Mouse (Mus musculus) hindbrain, embryonic 12.5 days (tissue): ENCODE measurements around the gene Sap25. TPM values are rescaled to one million over a fixed set of nuclear protein-coding genes. Genes with fewer than 3 reads are reported as not detected.

ENCODE experiments used
- ATAC-seq: fragments of 200-750 bp; cut with Nextera tagmentation; 2 replicates; pipeline ENCODE4 v1.8.0; 2017; ENCODE audit warnings: moderate TSS enrichment; ENCODE audit not compliant: low FRiP score
- H3K27ac ChIP-seq: fragments of 300-500 bp; sonication (generic); 2 replicates; pipeline ENCODE4 v1.5.1; 2016; ENCODE audit warnings: mild to moderate bottlenecking
- H3K27me3 ChIP-seq: fragments of 300-500 bp; sonication (generic); 2 replicates; pipeline ENCODE4 v1.6.1; 2016; ENCODE audit warnings: mild to moderate bottlenecking
- H3K36me3 ChIP-seq: fragments of 300-500 bp; sonication (generic); 2 replicates; pipeline ENCODE4 v1.6.1; 2016; ENCODE audit warnings: mild to moderate bottlenecking
- H3K4me1 ChIP-seq: fragments of 300-500 bp; sonication (generic); 2 replicates; pipeline ENCODE4 v1.6.1; 2016
- H3K4me2 ChIP-seq: fragments of 300-500 bp; sonication (generic); replicated peaks from 2 replicates; pipeline ENCODE4 v1.6.1; 2016; ENCODE audit warnings: mild to moderate bottlenecking
- H3K4me3 ChIP-seq: fragments of 300-500 bp; sonication (generic); 2 replicates; pipeline ENCODE4 v1.5.1; 2016; ENCODE audit warnings: mild to moderate bottlenecking
- H3K9ac ChIP-seq: fragments of 300-500 bp; sonication (generic); 2 replicates; pipeline ENCODE4 v1.6.1; 2016; ENCODE audit warnings: mild to moderate bottlenecking, moderate library complexity
- H3K9me3 ChIP-seq: fragments of 300-500 bp; sonication (generic); replicated peaks from 2 replicates; pipeline ENCODE4 v1.6.1; 2016; ENCODE audit warnings: mild to moderate bottlenecking
- WGBS: fragments of 180-500 bp; shearing (Covaris S2); methylation state at CpG from one replicate; pipeline ENCODE4 v1.1.7; 2016; 5-methylcytosine and 5-hydroxymethylcytosine counted together
- polyA plus RNA-seq: library from polyadenylated mRNA; unstranded; fragments of >200 nt; fragmentation: Nextera tagmentation; extraction: Ambion mirVana; gene quantifications from 2 replicates; pipeline ENCODE4 v1.2.1, GENCODE M21; 2016

Sap25 gene
- polyA plus RNA-seq, 1 experiment from 2014 or later: 7.6 TPM

DNA sequence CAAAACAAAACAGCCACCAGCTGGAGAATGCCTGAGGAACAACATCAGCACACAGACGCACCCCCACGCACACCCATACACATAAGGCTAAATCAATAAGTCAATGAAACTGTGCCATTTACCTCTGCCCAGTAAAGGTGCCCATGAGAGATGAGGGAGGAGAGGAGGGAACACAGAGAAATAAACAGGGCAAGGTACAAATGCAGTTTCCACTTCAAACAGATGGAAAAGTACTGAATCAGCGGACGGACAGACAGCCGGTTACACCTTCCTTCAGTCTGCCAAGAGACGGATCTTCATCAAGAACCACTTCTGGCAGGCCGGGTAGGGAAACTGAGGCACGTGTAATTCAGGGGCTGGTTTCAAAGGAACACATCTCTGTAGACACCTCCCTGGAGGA, 33.7 kb downstream of the Sap25 start:
- no peak for ATAC-seq
- no peaks in the 10 kb centered on the region for H3K9me3 ChIP-seq
- no peak overlapping the region for H3K4me3 ChIP-seq
- H3K27ac ChIP-seq: no peak overlapping the region
- H3K4me1 ChIP-seq: peaks cover 15% of the 10 kb centered on the region
- no peak overlapping the region for H3K9ac ChIP-seq
- H3K4me2 ChIP-seq: no peak overlapping the region
- H3K36me3 ChIP-seq: 0 out of 2 replicates have a peak, but pooled peaks cover 3% of the 10 kb centered on the region
- H3K27me3 ChIP-seq: no peaks in the 10 kb centered on the region
- WGBS: 96% methylated on average over 8 of the region's 8 CpGs

DNA sequence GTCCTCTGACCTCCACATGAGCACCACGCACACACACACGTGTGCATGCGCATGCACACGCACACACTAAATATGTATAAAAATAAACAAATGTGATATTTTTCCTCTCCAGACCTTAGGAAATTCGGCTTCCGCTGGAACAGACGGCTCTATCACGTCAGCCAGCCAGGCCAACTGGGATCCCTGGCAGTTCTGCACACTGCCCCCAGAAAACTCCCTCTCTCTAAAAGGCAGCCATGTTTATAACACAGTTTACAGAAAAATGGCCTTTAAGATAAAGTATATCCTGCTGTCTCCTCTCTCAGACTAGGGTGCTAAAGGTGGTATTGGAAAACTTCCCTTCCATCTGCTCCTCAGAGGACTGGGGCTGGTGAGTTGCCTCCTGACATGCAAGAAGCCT, 36.7 kb downstream of the Sap25 start:
- no peak overlapping the region for H3K4me3 ChIP-seq
- peaks cover 7% of the 10 kb centered on the region for H3K4me1 ChIP-seq
- no peaks in the 10 kb centered on the region for H3K9me3 ChIP-seq
- no peak for ATAC-seq
- H3K36me3 ChIP-seq: peaks cover 6% of the 10 kb centered on the region
- H3K9ac ChIP-seq: no peak overlapping the region
- H3K27me3 ChIP-seq: no peaks in the 10 kb centered on the region
- 96% methylated on average over 8 of the region's 8 CpGs for WGBS
- no peak overlapping the region for H3K4me2 ChIP-seq
- no peak overlapping the region for H3K27ac ChIP-seq

DNA sequence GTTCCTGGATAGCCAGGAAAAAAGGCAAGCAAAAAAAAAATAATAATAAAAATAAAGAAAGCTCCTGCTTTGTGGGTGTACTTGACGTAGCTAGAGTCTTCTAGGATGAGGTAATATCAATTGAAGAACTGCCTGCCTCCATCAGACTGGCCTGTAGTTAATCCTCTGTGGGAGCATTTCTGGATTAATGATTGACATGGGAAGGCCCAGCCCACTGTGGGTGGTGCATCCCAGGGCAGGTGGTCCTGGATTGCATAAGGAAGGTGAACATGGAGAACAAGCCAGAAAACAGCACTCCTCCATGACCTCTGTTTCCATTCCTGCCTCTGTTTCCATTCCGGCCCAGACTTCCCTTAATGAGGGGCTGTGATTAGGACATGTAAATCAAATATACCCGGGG, 37.6 kb downstream of the Sap25 start:
- Histone ChIP-seq H3K36me3 (peaks cover 6% of the 10 kb centered on the region), H3K27me3 (no peaks in the 10 kb centered on the region), H3K9me3 (no peaks in the 10 kb centered on the region), H3K4me1 (peaks cover 16% of the 10 kb centered on the region), H3K4me2 (no peak overlapping the region), H3K27ac (no peak overlapping the region), H3K9ac (no peak overlapping the region), H3K4me3 (no peak overlapping the region)
- 93% methylated on average over 3 of the region's 3 CpGs for WGBS
- ATAC-seq: no peak

- Histone ChIP-seq H3K27ac (no peak overlapping the region), H3K4me1 (peaks cover 18% of the 10 kb centered on the region), H3K27me3 (no peaks in the 10 kb centered on the region), H3K36me3 (peaks cover 6% of the 10 kb centered on the region), H3K9me3 (no peaks in the 10 kb centered on the region), H3K4me2 (no peak overlapping the region), H3K9ac (no peak overlapping the region), H3K4me3 (no peak overlapping the region)
- ATAC-seq: no peak
- WGBS: 87% methylated on average over 4 of the region's 4 CpGs
Observed at GRCm38 (mm10) chr5:137679726-137680125, 38.6 kb downstream of the Sap25 start.

- H3K27me3 ChIP-seq: no peaks in the 10 kb centered on the region
- H3K9me3 ChIP-seq: no peaks in the 10 kb centered on the region
- no peak overlapping the region for H3K4me3 ChIP-seq
- no peak overlapping the region for H3K27ac ChIP-seq
- H3K4me1 ChIP-seq: peaks cover 18% of the 10 kb centered on the region
- H3K9ac ChIP-seq: no peak overlapping the region
- H3K36me3 ChIP-seq: peaks cover 4% of the 10 kb centered on the region
- ATAC-seq: no peak
- 81% methylated on average over 6 of the region's 6 CpGs for WGBS
- H3K4me2 ChIP-seq: 0 out of 2 replicates have a peak overlapping the region, but pooled peaks have one; percentile 21
Observed at GRCm38 (mm10) chr5:137682526-137682925, 41.4 kb downstream of the Sap25 start.

- peak overlapping the region; percentile 84 for H3K27ac ChIP-seq
- H3K9me3 ChIP-seq: no peaks in the 10 kb centered on the region
- peak overlapping the region; percentile 82 for H3K9ac ChIP-seq
- H3K36me3 ChIP-seq: peaks cover 4% of the 10 kb centered on the region
- H3K4me1 ChIP-seq: peaks cover 18% of the 10 kb centered on the region
- H3K4me2 ChIP-seq: peak overlapping the region; percentile 95
- no peaks in the 10 kb centered on the region for H3K27me3 ChIP-seq
- ATAC-seq: peak; percentile 33
- 17% methylated on average over 28 of the region's 28 CpGs for WGBS
- peak overlapping the region; percentile 78 for H3K4me3 ChIP-seq
Observed at GRCm38 (mm10) chr5:137683388-137684293, 42.5 kb downstream of the Sap25 start.

- ATAC-seq: peak; percentile 99
- no peaks in the 10 kb centered on the region for H3K9me3 ChIP-seq
- under 1% methylated on average over 56 of the region's 62 CpGs for WGBS
- peak within 1 kb of the TSS; percentile 95 for H3K4me2 ChIP-seq
- H3K27me3 ChIP-seq: no peaks in the 10 kb centered on the region
- H3K36me3 ChIP-seq: peaks cover 4% of the 10 kb centered on the region
- H3K4me3 ChIP-seq: peak within 1 kb of the TSS; percentile 78
- H3K4me1 ChIP-seq: peaks cover 18% of the 10 kb centered on the region
- peak within 1 kb of the TSS; percentile 84 for H3K27ac ChIP-seq
- H3K9ac ChIP-seq: peak within 1 kb of the TSS; percentile 82
Observed at GRCm38 (mm10) chr5:137684294-137685123, 43.4 kb downstream of the Sap25 start, which contains the start of gene Agfg2. Agfg2 (minus strand) TSS chr5:137684726.

GRCm38 (mm10) chr5:137685653-137686052, 44.5 kb downstream of the Sap25 start:
- WGBS: 97% methylated on average over 3 of the region's 3 CpGs
- Histone ChIP-seq H3K4me3 (no peak overlapping the region), H3K27ac (no peak overlapping the region)

GRCm38 (mm10) chr5:137686127-137686790, 45.1 kb downstream of the Sap25 start:
- H3K9me3 ChIP-seq: no peaks in the 10 kb centered on the region
- WGBS: 88% methylated on average over 6 of the region's 6 CpGs
- no peak overlapping the region for H3K4me3 ChIP-seq
- H3K4me2 ChIP-seq: no peak overlapping the region
- no peaks in the 10 kb centered on the region for H3K27me3 ChIP-seq
- peaks cover 18% of the 10 kb centered on the region for H3K4me1 ChIP-seq
- ATAC-seq: no peak
- no peak overlapping the region for H3K9ac ChIP-seq
- no peak overlapping the region for H3K27ac ChIP-seq
- H3K36me3 ChIP-seq: peaks cover 4% of the 10 kb centered on the region

More at GRCm38 (mm10) chr5:137685653-137686052, 44.5 kb downstream of the Sap25 start:
- no peak overlapping the region for H3K9ac ChIP-seq
- no peaks in the 10 kb centered on the region for H3K9me3 ChIP-seq
- no peak overlapping the region for H3K4me2 ChIP-seq
- H3K4me1 ChIP-seq: peaks cover 18% of the 10 kb centered on the region
- peaks cover 4% of the 10 kb centered on the region for H3K36me3 ChIP-seq
- ATAC-seq: no peak
- H3K27me3 ChIP-seq: no peaks in the 10 kb centered on the region

DNA sequence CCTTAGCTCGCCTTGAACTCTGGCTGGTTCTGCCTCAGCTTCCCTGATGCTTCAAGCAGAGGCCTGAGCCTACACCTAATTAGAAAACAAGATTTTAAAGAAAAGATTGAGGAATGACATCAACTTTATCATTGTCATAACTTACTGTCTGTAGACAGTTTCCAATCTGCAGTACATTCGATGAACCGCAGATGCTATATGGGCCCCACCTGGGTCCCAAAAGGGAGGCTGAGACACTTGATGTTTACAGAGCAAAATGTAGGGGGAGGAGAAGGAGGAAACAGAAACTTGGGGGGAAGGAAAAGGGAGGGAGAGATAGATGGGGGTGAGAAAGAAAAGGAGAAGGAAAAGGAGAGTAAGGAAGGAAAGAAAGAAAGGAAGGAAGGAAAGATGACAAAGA, 48.8 kb downstream of the Sap25 start:
- 88% methylated on average over 3 of the region's 3 CpGs for WGBS
- Histone ChIP-seq H3K27ac (no peak overlapping the region), H3K36me3 (no peaks in the 10 kb centered on the region), H3K4me2 (no peak overlapping the region), H3K4me3 (no peak overlapping the region), H3K9ac (no peak overlapping the region), H3K9me3 (no peaks in the 10 kb centered on the region), H3K4me1 (no peaks in the 10 kb centered on the region), H3K27me3 (no peaks in the 10 kb centered on the region)
- no peak for ATAC-seq

DNA sequence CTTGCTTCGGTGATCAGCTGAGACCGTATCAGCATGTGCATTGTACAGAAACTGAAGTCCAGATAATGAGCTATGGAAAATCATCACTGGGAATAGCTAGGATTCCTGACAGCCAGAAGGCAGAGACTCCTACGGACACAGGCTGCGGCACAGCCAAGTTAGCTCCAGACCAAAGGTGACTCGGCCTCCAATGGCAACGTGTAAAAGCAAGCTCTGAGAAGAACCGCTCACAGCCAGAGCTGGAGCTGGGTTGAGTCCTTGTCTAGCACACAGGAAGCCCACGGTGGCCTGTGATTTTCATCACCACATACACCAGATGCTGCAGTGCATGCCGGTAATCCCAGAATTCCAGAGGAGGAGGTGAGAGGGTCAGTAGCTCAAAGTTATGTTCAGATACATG, 49.4 kb downstream of the Sap25 start:
- Histone ChIP-seq H3K27me3 (no peaks in the 10 kb centered on the region), H3K4me2 (no peak overlapping the region), H3K9me3 (no peaks in the 10 kb centered on the region), H3K27ac (no peak overlapping the region), H3K36me3 (no peaks in the 10 kb centered on the region), H3K9ac (no peak overlapping the region), H3K4me3 (no peak overlapping the region), H3K4me1 (no peaks in the 10 kb centered on the region)
- 66% methylated on average over 9 of the region's 9 CpGs for WGBS
- ATAC-seq: no peak

DNA sequence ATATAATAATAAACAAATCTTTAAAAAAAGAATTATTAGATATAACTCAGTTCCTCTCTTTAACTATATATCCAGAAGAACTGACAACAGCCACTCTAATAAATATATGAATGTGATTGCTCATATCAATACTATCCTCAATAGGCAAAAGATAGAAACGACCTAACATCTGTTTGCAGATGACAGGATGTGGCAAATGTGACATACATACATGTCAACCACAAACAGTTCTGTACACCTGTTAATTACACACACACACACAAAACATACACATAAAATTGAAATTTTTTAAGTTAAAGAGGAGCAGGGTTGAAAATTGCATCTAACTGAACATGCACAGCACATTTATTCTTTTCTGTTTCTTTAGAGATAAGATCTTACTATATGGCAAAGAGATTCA, 50.7 kb downstream of the Sap25 start:
- Histone ChIP-seq H3K36me3 (no peaks in the 10 kb centered on the region), H3K27me3 (no peaks in the 10 kb centered on the region), H3K4me3 (no peak overlapping the region), H3K4me2 (no peak overlapping the region), H3K9ac (no peak overlapping the region), H3K9me3 (no peaks in the 10 kb centered on the region), H3K27ac (no peak overlapping the region), H3K4me1 (no peaks in the 10 kb centered on the region)
- 90% methylated on average over 1 of the region's 1 CpGs for WGBS
- no peak for ATAC-seq
